Mouse (Mus musculus) embryo, embryonic 11 days (tissue): ENCODE data around the gene Acad12.
"Not testable (repeated sequence)": the region's sequence is repeated elsewhere in the genome, so short reads cannot be mapped to it uniquely, and the experiment has no call there.

Experiments
- DNase-seq: peaks from one replicate; pipeline ENCODE4 v3.0.0-alpha.2; 2015

The Acad12 gene

DNA sequence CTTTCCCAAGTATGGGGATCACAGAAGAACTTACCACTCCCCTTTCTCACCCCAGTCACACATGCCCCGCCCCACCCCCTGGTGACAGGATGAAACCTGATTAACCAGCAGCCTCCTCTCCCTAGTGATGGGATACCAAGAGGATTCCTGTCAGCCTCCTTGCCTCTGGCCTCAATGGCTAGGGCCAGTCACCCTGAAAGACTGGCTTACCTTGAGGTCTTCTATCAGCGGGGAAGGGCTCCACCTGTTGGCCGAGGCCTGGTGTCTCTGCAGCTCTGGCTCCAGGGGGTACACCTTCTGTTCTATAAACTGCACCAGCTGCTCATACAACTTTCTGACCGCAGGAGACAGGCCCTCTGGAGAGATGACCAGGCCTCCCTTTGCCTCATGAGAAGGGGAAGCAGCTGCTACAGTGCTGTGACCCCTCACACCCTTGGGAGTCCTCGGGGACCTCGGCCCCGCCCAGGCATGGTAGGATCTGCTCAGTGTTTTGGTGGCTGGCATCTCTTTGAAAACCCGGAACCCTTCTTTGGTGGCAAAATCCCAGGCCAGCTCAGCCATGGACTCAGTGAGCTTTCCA lies 9.1 kb downstream of the Acad12 start:
- peak; percentile 21 for DNase-seq

- peak; percentile 81 for DNase-seq
Measured at GRCm38 (mm10) chr5:121606151-121606550, 12.6 kb downstream of the Acad12 start.

GRCm38 (mm10) chr5:121603815-121604214 lies 14.9 kb downstream of the Acad12 start:
- DNase-seq = not testable (repeated sequence)

DNA sequence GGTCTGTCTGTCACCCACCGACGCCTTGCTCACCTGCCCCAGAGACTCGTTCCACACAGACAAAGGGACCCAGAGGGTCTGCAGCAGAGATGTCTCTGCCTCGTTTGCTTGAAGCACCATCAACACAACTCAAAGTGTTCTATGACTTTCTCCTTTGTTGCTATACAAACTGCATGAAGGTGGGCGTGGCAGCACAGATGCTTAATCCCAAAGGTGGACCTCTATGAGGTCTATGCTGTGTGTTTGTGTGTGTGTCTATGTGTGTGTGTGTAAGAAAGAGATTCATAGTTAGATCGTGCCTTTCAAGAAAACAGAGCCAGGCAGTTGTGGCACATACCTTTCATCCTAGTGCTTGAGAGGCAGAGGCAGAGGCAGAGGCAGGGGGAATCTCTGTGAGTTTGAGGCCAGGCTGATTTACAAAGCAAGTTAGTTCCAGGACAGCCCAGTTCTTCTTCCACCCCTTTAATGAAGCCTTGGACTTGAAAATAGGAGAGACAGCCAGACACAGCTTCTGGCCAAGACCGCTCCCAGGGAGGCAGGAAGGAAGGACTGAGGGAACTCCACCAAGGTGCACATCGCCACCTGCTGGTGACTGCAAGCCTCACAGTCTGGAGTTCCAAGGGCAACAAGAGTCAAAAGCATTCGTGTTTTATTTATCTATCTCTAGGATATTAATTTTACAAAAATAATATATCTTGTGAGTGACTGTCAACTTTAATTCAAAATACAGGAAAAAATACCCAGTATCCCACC lies 17.0 kb downstream of the Acad12 start:
- peak; percentile 90 for DNase-seq

DNA sequence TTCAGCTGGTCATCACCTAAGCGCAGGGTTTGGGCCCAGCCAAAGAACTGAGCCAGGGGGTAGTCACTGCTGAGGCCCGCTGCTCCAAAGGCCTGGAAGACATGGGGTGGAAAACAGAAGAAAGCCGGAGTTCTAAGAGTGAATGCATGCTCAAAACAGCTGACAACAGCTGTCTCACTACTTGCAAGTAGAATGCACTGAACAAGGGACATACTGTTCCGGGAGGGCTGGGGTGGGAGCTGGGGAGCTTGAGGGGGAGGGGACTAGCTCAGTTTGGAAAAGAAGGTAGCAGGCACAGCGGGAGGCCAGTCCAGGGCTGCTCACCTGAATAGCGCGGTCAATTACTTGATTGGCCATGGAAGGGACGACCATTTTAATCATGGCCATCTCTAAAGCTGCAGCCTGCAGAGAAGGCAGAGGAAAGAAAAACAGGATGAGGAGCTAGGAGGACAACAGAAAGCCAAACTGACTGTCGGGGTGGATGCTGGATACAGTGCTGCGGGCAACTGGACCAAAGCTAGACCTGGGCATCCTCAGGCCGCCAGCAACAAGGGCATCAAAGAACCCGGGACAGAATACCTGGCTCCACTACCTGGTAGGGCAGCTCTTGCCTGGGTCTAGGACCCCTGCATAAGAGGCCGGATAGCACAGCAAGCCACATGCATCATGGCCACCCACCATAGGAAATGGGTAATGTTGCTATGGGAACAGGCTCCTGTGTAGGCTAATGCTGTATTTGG lies 19.7 kb downstream of the Acad12 start:
- no peak for DNase-seq

- DNase-seq = no peak
Measured at GRCm38 (mm10) chr5:121597991-121598537, 20.7 kb downstream of the Acad12 start.

DNA sequence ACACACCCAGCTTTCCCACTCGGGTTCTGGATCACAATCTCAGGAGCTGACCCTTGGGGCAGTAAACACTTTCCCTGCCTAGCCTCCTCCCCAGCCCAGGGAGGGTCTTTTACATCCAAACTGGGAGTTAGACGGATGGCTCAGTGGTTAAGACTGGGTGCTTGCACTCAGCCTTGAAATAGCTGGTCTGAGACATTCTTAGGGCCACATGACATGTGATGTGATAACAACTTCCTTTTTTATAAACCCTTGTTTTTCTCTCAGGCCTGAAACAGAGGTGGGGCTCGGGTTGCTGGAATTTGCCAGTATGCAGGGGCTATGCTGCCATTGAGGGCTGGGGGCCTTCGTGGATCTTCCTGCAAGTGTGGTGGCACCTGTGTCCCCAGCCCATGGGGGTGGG lies 21.4 kb downstream of the Acad12 start:
- no peak for DNase-seq

DNA sequence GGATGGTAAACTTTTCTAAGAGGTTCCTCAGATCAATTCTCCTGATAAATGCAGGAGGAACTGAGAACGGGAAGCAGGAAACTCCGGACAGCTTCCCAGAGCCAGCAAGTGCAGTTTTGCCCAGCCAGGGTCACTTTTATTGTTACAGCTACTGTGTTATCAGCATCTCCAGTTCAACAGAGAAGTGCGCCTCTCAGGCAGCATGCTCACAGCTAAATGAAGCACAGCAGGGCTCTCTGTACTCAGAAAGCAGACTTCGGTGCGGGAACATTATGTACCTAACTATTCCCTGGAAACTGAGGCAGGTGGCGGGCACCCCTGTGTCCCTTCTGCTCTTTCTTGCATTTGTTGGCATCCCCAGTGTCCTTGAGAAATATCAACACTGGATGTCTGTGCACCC lies 22.5 kb downstream of the Acad12 start:
- no peak for DNase-seq

DNA sequence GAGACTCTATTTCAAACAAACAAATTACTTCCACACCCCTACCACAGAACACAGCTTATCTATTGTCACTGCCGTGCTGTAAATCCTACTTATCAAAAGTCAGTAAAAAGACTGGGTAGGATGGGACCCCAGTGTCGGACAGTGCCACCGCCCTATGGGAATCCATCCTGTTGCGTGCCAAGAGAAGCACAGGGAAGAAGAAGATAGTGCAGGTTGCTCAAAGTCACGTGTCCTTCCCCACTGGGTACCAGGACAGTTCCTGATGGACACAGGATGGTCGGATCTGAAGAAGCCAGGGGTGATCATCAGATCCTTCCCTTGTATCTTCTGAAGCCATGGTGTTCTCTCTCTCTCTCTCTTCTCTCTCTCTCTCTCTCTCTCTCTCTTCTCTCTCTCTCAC lies 23.0 kb downstream of the Acad12 start:
- DNase-seq = no peak

GRCm38 (mm10) chr5:121594714-121595313 lies 23.9 kb downstream of the Acad12 start:
- no peak for DNase-seq

- peak; percentile 93 for DNase-seq
Measured at GRCm38 (mm10) chr5:121593451-121594401, 25.0 kb downstream of the Acad12 start, which contains the start of gene Aldh2. TSS of gene Aldh2 (minus strand) at chr5:121593824.

DNA sequence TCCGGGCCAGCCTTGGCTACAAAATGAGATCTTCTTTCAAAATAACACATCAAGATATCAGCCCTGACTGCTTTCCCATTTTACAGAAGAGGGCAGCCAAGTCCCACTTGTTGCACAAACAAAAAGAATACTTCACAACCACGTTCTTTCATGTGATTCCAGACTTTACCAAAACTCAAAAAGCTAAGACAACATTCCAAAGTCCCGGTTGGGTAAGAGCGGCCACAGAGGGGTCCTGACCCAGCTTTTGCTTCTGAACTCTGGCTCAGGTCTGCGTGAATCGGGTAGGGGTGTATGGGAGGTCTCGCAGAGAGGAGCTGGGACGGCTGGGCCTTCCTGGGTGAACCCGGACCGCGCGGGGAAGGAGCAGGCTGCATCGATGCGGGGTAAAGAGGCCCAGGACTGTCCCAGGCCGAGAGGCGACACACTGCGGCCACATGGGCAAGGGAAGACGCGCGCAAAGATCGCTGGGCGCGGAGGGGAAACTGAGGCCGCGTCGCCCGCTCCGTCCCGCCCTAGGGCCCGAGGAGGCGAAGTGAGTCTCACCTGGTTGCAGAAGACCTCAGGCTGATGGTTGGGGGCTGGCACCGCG lies 25.8 kb downstream of the Acad12 start:
- DNase-seq = peak; percentile 43

DNA sequence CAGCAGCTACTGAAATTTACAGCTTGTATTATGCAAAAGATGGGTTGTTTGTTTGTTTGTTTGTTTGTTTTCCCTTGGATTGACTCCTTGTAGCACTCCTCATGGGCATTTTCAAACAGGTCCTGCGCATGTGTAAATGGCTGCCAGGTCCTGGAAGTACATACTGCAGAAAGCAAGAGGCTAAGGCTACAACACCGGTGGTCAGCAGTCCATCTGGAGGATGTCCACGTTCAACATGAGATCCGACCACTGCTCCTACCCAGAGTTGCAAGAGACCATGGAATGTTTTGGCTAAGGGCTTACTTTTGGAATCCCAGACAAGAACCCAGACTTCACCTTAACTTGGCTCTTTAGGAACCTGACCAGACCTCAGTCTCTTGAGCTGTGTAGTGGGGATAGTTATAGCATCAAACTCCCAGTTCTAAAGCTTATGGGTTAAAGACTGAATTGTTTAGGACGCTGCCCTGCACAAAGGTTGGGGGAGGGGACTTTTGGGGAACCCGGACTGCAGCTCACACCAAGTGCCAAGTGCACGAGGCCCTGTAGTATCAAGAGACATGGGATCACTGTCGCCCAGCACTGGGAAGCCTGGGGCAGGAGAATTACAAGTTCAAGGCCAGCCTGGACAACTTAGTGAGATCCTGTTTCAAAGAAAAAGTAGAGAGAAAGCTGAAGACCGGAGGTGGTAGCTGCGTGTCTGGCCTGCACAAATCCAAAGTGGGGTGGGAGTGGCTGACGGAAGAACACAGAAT lies 26.5 kb downstream of the Acad12 start:
- DNase-seq = no peak

GRCm38 (mm10) chr5:121591417-121592063 lies 27.2 kb downstream of the Acad12 start:
- no peak for DNase-seq

DNA sequence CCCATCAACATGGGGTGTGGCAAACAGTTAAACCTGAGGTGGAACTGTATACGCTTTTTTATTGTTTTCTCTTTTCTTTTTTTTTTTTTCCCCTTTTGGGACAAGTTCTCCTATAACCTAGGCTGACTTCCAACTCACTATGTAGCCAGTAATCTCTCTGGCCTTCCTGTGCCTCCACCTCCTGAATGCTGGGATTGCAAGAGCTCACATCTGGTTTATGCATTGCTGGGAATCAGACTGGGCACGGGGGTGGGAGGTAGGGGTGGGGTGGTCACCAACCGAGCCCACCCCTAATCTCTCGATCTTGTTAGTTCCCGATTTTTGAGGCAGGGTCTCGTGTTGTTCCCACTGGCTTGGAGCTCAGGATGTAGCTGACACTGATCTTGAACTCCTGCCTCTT lies 28.8 kb downstream of the Acad12 start:
- DNase-seq = no peak

DNA sequence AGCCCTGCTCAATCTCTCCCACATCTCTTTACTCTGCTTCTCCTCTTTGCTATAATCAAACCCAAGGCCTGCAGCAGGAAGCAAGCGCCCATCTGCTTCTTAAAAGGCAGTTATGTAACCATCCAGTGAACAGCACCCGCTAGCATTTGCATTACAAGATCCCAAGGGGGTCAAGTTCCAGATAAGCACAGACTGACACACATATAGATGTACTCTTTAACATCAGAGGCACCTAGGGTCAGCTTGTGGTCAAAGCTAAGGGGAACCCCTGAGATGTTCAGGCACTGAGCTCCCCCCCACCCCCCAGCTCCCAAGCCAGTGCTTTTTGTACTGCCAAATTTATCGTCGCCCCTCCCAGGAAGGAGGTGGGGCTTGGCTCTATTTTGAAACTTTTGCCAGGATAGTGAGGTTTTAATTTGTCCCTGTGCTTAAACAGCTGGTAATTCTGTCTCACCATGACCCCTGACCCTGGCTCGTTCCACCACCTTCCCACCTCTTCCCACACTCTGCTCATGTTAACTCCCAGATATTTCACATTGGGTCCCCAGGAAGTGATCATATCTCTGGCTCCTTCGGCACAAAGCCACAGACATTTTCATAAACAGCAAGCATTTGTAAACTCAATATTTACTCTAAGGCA lies 32.2 kb downstream of the Acad12 start:
- DNase-seq = no peak

GRCm38 (mm10) chr5:121585699-121586098 lies 33.0 kb downstream of the Acad12 start:
- DNase-seq = no peak

- no peak for DNase-seq
Measured at GRCm38 (mm10) chr5:121585005-121585404, 33.7 kb downstream of the Acad12 start.

GRCm38 (mm10) chr5:121583765-121584501 lies 34.8 kb downstream of the Acad12 start:
- peak; percentile 52 for DNase-seq
